Mouse (Mus musculus): ENCODE data around the gene Bcas3. TPM values are rescaled to one million over a fixed set of nuclear protein-coding genes. Genes with fewer than 3 reads are reported as not detected.
A peak's percentile ranks its signal among the peaks of the same experiment; 100 is the strongest.
"Not testable (repeated sequence)": the region's sequence is repeated elsewhere in the genome, so short reads cannot be mapped to it uniquely, and the experiment has no call there.

Gene Bcas3
- polyA plus RNA-seq, 1 experiment from 2014 or later: 44.3 TPM

GRCm38 (mm10) chr11:85482737-85483467 is 129.9 kb downstream of the Bcas3 start:
- Histone ChIP-seq H3K9me3 (ENCODE audit: control insufficient read depth, low read length) (no peaks in the 10 kb centered on the region), H3K27me3 (ENCODE audit: control insufficient read depth, insufficient read depth, low read length) (no peaks in the 10 kb centered on the region), H3K4me2 (ENCODE audit: low read depth) (no peak overlapping the region), H3K9ac (ENCODE audit: low read length) (no peak overlapping the region), H3K36me3 (ENCODE audit: control insufficient read depth, insufficient read depth, low read length) (no peaks in the 10 kb centered on the region), H3K4me3 (ENCODE audit: low read depth, low read length) (no peak overlapping the region), H3K27ac (ENCODE audit: low read depth, low read length) (no peak overlapping the region), H3K4me1 (ENCODE audit: control insufficient read depth, insufficient read depth, low read length) (no peaks in the 10 kb centered on the region)
- WGBS: 74% methylated on average over 6 of the region's 6 CpGs
- DNase-seq (ENCODE audit: low spot score) (no peak), ATAC-seq (ENCODE audit: insufficient read depth, low FRiP score, low TSS enrichment) (no peak)

DNA sequence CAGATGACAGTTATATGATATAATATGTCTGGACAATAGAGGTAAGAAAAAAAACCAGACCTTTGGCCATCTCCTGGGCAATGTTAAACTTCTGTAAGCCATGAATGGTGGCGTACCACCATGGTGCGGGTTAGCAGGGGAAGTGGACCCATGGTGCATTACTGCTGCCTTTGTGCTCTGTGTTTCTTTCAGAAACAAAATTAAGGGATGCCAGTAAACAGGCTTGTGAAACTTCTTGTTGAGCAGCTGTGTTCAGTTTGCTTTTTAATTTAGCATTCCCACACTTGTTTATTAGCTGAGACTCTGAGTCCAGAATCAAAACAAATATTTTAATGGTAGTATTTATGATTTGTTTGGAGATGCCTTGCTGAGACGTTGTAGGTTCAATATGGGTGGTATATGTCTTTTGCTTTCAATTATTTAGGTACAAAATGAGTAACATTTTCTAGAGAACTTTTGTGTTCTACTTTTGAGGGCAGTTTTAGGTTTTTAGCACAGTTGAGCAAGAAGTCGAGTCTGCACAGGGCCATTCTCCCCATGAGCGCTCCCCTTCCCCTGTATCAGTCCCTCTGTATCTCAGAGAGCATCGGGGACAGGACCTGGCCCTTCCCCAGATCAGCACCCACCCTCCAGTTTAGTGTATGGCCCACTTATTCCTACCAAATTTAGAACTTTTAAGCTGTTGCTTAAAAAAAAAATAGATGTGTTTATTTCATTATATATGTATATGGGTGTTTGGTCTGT is 132.4 kb downstream of the Bcas3 start:
- ATAC-seq (ENCODE audit: insufficient read depth, low FRiP score, low TSS enrichment): no peak
- WGBS: 88% methylated on average over 6 of the region's 6 CpGs
- H3K4me2 ChIP-seq (ENCODE audit: low read depth): no peak overlapping the region
- H3K27me3 ChIP-seq (ENCODE audit: control insufficient read depth, insufficient read depth, low read length): no peaks in the 10 kb centered on the region
- no peak overlapping the region for H3K27ac ChIP-seq (ENCODE audit: low read depth, low read length)
- H3K36me3 ChIP-seq (ENCODE audit: control insufficient read depth, insufficient read depth, low read length): no peaks in the 10 kb centered on the region
- H3K4me1 ChIP-seq (ENCODE audit: control insufficient read depth, insufficient read depth, low read length): no peaks in the 10 kb centered on the region
- no peak overlapping the region for H3K4me3 ChIP-seq (ENCODE audit: low read depth, low read length)
- no peak overlapping the region for H3K9ac ChIP-seq (ENCODE audit: low read length)
- DNase-seq (ENCODE audit: low spot score): no peak
- no peaks in the 10 kb centered on the region for H3K9me3 ChIP-seq (ENCODE audit: control insufficient read depth, low read length)

DNA sequence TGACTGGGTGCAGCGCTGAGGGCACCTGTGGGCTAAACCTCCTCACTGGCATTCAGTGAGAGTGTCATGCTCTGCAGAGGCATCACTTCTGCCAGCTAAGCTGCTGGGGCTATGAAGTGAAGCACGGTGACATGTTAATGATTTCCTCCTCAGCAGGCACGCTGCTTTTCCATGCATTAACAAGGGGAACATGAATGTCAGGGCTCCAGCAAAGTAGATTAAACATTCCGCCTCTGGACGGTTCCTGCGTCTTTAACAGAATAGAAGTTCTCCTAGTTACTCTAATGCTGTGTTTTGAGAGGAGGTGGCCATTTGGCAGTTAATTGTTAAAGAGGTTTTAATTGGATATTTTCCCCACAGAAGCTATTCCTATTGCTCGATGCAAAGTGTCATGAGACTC is 134.5 kb downstream of the Bcas3 start:
- Histone ChIP-seq H3K9ac (ENCODE audit: low read length) (no peak overlapping the region), H3K4me1 (ENCODE audit: control insufficient read depth, insufficient read depth, low read length) (no peaks in the 10 kb centered on the region), H3K9me3 (ENCODE audit: control insufficient read depth, low read length) (no peaks in the 10 kb centered on the region), H3K4me2 (ENCODE audit: low read depth) (no peak overlapping the region), H3K36me3 (ENCODE audit: control insufficient read depth, insufficient read depth, low read length) (no peaks in the 10 kb centered on the region), H3K4me3 (ENCODE audit: low read depth, low read length) (no peak overlapping the region), H3K27ac (ENCODE audit: low read depth, low read length) (no peak overlapping the region), H3K27me3 (ENCODE audit: control insufficient read depth, insufficient read depth, low read length) (no peaks in the 10 kb centered on the region)
- 59% methylated on average over 7 of the region's 7 CpGs for WGBS
- DNase-seq (ENCODE audit: low spot score): no peak
- no peak for ATAC-seq (ENCODE audit: insufficient read depth, low FRiP score, low TSS enrichment)

DNA sequence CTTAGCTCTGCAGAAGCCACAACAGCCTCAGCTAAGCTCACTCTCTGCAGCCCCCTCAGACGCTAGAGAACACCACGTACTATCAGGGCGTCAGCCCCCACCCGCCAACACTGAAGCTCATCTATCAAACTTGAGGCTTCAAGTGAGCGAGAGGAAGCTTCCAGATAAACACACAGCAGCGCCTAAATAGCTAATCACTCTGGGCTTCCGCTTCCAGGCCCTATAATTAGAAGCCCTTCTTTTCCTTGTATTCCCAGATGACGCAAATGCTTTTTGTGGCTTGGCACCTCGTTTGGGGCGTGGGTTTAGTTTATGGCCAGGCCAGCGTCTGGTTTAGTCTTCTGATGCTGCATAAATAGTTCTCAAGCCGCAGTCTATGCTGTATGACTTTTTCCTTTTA is 139.3 kb downstream of the Bcas3 start:
- WGBS: 23% methylated on average over 12 of the region's 12 CpGs
- H3K27ac ChIP-seq (ENCODE audit: low read depth, low read length): no peak overlapping the region
- no peaks in the 10 kb centered on the region for H3K9me3 ChIP-seq (ENCODE audit: control insufficient read depth, low read length)
- H3K36me3 ChIP-seq (ENCODE audit: control insufficient read depth, insufficient read depth, low read length): no peaks in the 10 kb centered on the region
- DNase-seq (ENCODE audit: low spot score): peak; percentile 20
- H3K9ac ChIP-seq (ENCODE audit: low read length): no peak overlapping the region
- H3K4me3 ChIP-seq (ENCODE audit: low read depth, low read length): no peak overlapping the region
- no peak for ATAC-seq (ENCODE audit: insufficient read depth, low FRiP score, low TSS enrichment)
- H3K27me3 ChIP-seq (ENCODE audit: control insufficient read depth, insufficient read depth, low read length): no peaks in the 10 kb centered on the region
- no peaks in the 10 kb centered on the region for H3K4me1 ChIP-seq (ENCODE audit: control insufficient read depth, insufficient read depth, low read length)
- H3K4me2 ChIP-seq (ENCODE audit: low read depth): no peak overlapping the region

DNA sequence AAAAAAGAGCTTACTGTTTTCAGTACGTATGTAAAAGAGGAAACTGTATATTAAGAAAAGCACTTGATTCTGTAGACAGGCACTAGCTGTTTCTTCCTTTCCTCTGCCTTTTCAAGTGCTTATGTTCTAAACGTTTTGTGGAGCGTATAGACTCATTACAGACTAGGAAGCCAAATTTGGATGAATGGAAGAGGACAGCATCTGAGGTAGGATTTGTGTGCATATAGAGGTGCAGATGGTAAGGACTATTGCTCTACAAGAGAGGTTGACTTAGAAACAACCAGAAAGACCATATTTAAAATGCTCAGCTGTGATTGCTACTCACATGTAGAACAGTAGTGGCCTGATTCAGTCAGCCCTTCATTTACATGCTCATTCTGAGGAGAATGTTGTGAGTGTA is 139.7 kb downstream of the Bcas3 start:
- Histone ChIP-seq H3K27ac (ENCODE audit: low read depth, low read length) (no peak overlapping the region), H3K27me3 (ENCODE audit: control insufficient read depth, insufficient read depth, low read length) (no peaks in the 10 kb centered on the region), H3K9ac (ENCODE audit: low read length) (no peak overlapping the region), H3K4me1 (ENCODE audit: control insufficient read depth, insufficient read depth, low read length) (no peaks in the 10 kb centered on the region), H3K36me3 (ENCODE audit: control insufficient read depth, insufficient read depth, low read length) (no peaks in the 10 kb centered on the region), H3K4me2 (ENCODE audit: low read depth) (no peak overlapping the region), H3K4me3 (ENCODE audit: low read depth, low read length) (no peak overlapping the region), H3K9me3 (ENCODE audit: control insufficient read depth, low read length) (no peaks in the 10 kb centered on the region)
- ATAC-seq (ENCODE audit: insufficient read depth, low FRiP score, low TSS enrichment): no peak
- WGBS: 68% methylated on average over 3 of the region's 3 CpGs
- DNase-seq (ENCODE audit: low spot score): no peak

DNA sequence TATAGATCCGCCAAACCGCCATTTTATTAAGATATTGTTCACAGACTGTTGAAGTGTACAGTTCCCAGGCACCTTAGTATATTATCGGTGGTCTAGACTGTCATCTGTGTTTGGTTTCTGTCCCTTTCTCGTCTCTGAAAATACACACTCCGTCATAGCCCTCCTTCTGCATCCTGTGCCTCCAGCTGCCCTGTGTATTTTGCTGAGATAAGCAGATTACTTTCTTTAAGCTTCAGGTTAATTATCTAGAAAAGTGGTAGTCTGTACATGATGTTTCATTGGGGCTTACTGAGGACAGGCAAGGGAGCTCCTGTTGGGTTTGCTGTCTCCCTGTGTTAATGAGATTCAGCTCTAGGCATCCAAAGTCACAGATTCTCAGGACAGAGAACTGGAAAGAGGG is 146.6 kb downstream of the Bcas3 start:
- no peaks in the 10 kb centered on the region for H3K36me3 ChIP-seq (ENCODE audit: control insufficient read depth, insufficient read depth, low read length)
- no peaks in the 10 kb centered on the region for H3K4me1 ChIP-seq (ENCODE audit: control insufficient read depth, insufficient read depth, low read length)
- DNase-seq (ENCODE audit: low spot score): no peak
- 92% methylated on average over 5 of the region's 5 CpGs for WGBS
- no peak overlapping the region for H3K4me2 ChIP-seq (ENCODE audit: low read depth)
- no peaks in the 10 kb centered on the region for H3K9me3 ChIP-seq (ENCODE audit: control insufficient read depth, low read length)
- ATAC-seq (ENCODE audit: insufficient read depth, low FRiP score, low TSS enrichment): no peak
- no peak overlapping the region for H3K9ac ChIP-seq (ENCODE audit: low read length)
- H3K27ac ChIP-seq (ENCODE audit: low read depth, low read length): no peak overlapping the region
- H3K4me3 ChIP-seq (ENCODE audit: low read depth, low read length): no peak overlapping the region
- H3K27me3 ChIP-seq (ENCODE audit: control insufficient read depth, insufficient read depth, low read length): no peaks in the 10 kb centered on the region

- no peaks in the 10 kb centered on the region for H3K36me3 ChIP-seq (ENCODE audit: control insufficient read depth, insufficient read depth, low read length)
- no peaks in the 10 kb centered on the region for H3K27me3 ChIP-seq (ENCODE audit: control insufficient read depth, insufficient read depth, low read length)
- H3K4me2 ChIP-seq (ENCODE audit: low read depth): no peak overlapping the region
- no peak overlapping the region for H3K27ac ChIP-seq (ENCODE audit: low read depth, low read length)
- ATAC-seq (ENCODE audit: insufficient read depth, low FRiP score, low TSS enrichment) (no peak), DNase-seq (ENCODE audit: low spot score) (no peak)
- no peaks in the 10 kb centered on the region for H3K4me1 ChIP-seq (ENCODE audit: control insufficient read depth, insufficient read depth, low read length)
- 74% methylated on average over 3 of the region's 3 CpGs for WGBS
- no peaks in the 10 kb centered on the region for H3K9me3 ChIP-seq (ENCODE audit: control insufficient read depth, low read length)
- H3K4me3 ChIP-seq (ENCODE audit: low read depth, low read length): no peak overlapping the region
- no peak overlapping the region for H3K9ac ChIP-seq (ENCODE audit: low read length)
Observed at GRCm38 (mm10) chr11:85502031-85502430, 149.1 kb downstream of the Bcas3 start.

DNA sequence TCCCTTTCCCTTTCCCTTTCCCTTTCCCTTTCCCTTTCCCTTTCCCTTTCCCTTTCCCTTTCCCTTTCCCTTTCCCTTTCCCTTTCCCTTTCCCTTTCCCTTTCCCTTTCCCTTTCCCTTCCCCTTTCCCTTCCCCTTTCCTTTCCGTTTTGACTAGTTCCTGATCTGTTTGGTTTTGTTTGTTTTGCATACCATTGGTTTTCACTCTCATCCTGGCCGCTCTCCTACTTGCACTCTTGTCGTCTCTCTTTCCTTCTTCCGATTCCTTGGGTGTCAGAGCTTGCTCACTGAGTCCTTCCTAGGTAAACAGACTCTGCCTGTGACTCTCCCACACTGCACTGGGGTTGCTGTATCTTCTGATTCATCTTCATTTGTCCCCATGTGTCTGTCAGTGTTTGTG is 151.8 kb downstream of the Bcas3 start:
- H3K27ac ChIP-seq (ENCODE audit: low read depth, low read length); H3K4me3 ChIP-seq (ENCODE audit: low read depth, low read length); H3K4me1 ChIP-seq (ENCODE audit: control insufficient read depth, insufficient read depth, low read length); H3K9ac ChIP-seq (ENCODE audit: low read length); H3K9me3 ChIP-seq (ENCODE audit: control insufficient read depth, low read length); H3K4me2 ChIP-seq (ENCODE audit: low read depth); H3K27me3 ChIP-seq (ENCODE audit: control insufficient read depth, insufficient read depth, low read length); DNase-seq (ENCODE audit: low spot score); ATAC-seq (ENCODE audit: insufficient read depth, low FRiP score, low TSS enrichment); H3K36me3 ChIP-seq (ENCODE audit: control insufficient read depth, insufficient read depth, low read length): not testable (repeated sequence)
- WGBS: 50% methylated on average over 4 of the region's 4 CpGs

- H3K9me3 ChIP-seq (ENCODE audit: control insufficient read depth, low read length): no peaks in the 10 kb centered on the region
- WGBS: 90% methylated on average over 4 of the region's 4 CpGs
- H3K27me3 ChIP-seq (ENCODE audit: control insufficient read depth, insufficient read depth, low read length): no peaks in the 10 kb centered on the region
- no peaks in the 10 kb centered on the region for H3K36me3 ChIP-seq (ENCODE audit: control insufficient read depth, insufficient read depth, low read length)
- ATAC-seq (ENCODE audit: insufficient read depth, low FRiP score, low TSS enrichment) (no peak), DNase-seq (ENCODE audit: low spot score) (no peak)
- no peak overlapping the region for H3K4me2 ChIP-seq (ENCODE audit: low read depth)
- no peak overlapping the region for H3K27ac ChIP-seq (ENCODE audit: low read depth, low read length)
- no peak overlapping the region for H3K4me3 ChIP-seq (ENCODE audit: low read depth, low read length)
- H3K4me1 ChIP-seq (ENCODE audit: control insufficient read depth, insufficient read depth, low read length): no peaks in the 10 kb centered on the region
- no peak overlapping the region for H3K9ac ChIP-seq (ENCODE audit: low read length)
Observed at GRCm38 (mm10) chr11:85505811-85506210, 152.8 kb downstream of the Bcas3 start.
